Mouse (Mus musculus) granulocyte monocyte progenitor cell, adult 5-6 weeks (primary cell): ENCODE measurements at regions not wholly inside any gene's neighbourhood (a gene's known extent, or its start where the extent isn't known, plus 50 kb on each side); places are given as distances from the start of the nearest gene placed in this dataset.
A peak's percentile ranks its signal among the peaks of the same experiment; 100 is the strongest.

Experiments
- ATAC-seq: replicated peaks from 2 replicates; pipeline ENCODE4 v1.8.0; 2016; ENCODE audit warnings: mild to moderate bottlenecking, moderate TSS enrichment, inconsistent platforms; ENCODE audit not compliant: poor library complexity, severe bottlenecking

GRCm38 (mm10) chr1:191486766-191487165 lies 83.7 kb upstream of the Ppp2r5a start:
- ATAC-seq, result no peak

DNA sequence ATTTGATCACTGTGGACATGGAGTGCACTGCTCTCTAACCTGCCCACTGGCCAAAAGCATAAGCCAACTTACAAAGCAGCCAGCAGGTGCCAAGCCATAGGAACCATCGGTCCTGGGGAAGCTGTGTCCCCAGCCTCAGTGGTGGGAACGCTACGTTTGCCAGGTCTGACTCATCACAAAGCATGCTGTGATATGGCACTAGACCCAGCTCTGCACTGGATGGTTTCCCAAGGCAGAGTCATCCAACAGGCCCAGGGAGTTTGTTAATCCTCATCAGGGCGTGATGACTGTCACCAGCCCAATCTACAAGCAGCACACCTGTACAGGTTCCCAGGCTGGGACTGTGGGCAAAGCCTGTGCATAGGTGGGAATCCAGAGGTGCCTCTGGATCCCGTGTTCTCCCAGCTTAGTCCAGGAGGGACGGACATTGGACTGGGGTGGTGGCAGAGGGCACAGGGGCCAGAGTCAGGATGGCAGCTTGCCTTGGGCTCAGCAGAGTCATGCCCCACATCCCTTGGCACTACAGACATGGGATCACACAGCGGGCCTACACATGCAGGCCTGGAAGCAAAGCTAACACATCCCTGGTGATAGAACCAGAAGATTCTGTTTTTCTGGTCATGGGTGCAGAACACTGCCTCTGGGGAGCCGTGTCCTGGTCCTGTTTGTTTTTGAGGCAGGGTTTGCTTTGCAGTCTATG lies 81.8 kb upstream of the Ppp2r5a start:
- no peak for ATAC-seq

DNA sequence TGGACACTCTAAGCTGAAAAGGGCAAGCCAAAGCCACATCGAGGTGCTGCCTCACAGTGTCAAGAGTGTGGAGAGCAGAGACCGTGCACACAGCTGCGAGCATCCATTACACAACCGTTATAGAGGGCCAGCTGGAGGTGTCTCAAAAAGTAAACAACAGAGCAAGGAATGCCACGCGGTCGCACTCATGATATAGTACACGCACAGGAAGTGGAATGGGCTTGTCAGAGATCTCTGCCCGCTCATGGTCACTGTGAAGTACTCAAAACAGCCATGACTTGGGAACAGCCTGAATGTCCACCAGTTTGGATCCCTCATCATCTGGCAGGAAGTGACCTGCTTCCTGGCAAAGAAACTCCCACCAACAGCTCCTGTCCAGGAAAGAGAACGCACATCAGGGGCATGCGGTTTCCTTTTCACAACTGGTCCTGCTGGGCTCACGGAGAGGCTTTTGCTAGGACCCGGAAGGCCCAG lies 76.9 kb upstream of the Ppp2r5a start:
- ATAC-seq, result peak; percentile 91

DNA sequence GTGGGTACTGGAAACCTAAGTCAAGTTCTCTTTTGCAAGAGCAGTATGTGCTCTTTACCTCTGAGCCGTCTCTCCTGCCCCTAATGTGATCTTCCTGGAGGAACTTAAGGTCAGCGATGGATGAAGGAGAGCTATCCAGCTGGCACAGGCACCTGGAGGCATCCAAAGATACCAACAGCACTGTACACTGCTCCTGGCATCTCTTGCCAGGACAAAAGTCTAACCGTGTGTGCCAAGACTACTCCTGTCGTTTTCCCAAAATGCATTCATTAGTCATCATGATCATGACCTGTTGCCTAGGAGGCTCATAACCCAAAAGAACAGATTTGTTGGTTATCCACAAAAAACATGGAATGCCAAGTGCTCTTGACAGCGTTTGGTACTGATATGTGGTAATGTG lies 69.5 kb upstream of the Ppp2r5a start:
- ATAC-seq, result no peak

DNA sequence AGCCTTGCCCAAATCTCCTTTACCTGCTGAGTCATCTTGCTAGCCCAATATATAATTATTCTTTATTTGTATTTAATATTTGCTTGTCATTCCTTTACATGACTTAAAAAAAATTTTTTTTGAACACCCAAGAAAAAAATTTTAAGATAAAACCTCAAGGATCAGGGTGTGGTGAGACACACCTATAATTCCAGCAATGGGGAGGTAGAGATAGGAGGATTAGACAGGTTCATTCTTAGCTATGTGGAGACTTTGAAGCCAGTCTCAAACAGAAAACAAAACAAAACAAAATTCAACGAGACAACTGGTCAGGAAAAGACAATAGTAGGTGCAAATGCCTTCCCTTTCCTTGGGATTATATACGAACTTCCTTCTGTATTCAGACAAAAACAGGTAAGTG lies 68.4 kb upstream of the Ppp2r5a start:
- ATAC-seq, result no peak

GRCm38 (mm10) chr1:191470190-191470985 lies 67.3 kb upstream of the Ppp2r5a start:
- no peak for ATAC-seq

DNA sequence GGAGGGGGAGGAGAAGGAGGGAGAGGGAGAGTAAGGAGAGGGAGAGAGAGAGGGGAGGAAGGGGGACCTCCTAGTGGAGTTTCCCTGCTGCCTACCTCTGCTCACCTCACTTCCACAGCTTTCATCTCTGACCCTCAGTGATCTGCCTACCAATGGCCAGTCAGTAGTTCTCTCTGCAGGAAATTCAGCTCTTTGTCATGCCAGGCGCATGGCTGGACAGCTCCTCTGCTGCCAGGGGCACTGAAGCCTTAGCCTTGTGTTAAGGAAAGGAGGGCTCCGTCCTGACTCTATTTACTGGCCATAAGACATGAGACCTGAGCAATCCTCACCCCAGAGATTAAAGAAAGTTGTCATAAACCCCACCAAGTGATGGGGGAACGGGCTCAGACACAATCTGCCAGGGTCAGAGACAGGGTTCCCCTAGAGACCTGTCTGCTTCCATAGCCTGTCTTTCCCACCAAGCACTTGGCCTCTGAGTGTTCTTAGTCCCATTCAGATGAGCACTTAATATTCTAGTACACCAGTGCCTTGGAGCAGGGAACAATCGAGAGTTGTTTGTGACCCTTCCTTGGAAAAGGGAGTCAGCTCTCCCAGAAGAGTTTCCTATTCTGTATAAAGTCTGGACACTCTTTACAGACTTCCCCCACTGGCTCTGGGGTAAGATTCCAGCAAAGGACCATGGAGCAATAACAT lies 65.9 kb upstream of the Ppp2r5a start:
- ATAC-seq, result no peak

- no peak for ATAC-seq
These were observed 63.2 kb upstream of the Ppp2r5a start for GRCm38 (mm10) chr1:191466261-191466660.

- ATAC-seq, result no peak
These were observed 62.7 kb upstream of the Ppp2r5a start for GRCm38 (mm10) chr1:191465723-191466122.

GRCm38 (mm10) chr1:191465170-191465569 lies 62.1 kb upstream of the Ppp2r5a start:
- no peak for ATAC-seq

DNA sequence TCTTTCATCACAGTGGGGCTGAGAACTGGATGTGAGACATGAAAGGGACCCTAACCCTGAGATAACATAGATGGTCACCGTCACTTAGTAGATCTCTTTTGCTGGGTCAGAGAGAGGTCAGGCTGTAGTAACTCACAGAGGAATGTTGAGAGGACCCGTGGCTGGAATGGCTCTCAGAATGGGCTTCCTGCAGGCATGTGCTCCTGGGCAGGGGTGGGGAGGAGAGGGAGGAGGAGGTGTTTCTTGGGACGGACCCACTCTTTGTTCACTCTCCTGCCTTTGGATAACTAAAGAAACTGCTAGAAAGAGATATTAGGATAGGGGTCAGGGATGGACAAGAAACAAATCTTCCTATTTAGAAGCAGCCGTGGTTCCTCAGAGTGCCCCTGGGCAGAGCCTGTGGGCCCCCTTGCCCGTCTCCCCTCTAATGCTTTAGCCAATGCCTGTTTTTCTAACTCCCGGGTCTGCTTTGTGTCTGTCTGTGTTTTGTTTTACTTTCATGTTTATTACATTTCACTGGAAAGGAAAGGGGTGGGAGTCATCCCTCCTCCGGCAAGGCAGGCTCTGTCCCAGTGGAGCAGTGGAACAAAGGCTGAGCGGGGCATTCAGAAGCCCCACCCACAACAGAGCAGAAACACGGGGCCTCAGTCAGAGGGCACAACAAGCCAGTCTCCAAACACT lies 58.9 kb upstream of the Ppp2r5a start:
- ATAC-seq, result no peak

DNA sequence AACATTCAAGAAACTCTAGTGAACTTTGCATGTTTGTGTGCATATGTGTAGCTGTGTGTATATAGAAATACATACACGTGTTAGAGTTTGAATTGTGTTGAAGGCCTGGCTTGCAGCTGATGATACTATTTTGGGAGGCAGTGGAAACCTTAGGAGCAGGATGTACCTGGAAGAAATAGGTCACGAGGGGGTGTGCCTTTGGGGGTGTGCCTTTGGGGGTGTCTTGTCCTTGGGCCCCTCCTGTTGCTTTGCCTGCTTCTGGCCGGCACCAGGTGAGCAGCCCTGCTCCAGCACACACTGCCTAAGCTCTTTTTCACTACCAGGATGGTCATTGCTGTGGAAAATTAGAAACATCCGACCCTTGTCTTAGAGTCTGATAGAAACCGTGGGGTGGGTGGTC lies 56.0 kb upstream of the Ppp2r5a start:
- ATAC-seq, result no peak

DNA sequence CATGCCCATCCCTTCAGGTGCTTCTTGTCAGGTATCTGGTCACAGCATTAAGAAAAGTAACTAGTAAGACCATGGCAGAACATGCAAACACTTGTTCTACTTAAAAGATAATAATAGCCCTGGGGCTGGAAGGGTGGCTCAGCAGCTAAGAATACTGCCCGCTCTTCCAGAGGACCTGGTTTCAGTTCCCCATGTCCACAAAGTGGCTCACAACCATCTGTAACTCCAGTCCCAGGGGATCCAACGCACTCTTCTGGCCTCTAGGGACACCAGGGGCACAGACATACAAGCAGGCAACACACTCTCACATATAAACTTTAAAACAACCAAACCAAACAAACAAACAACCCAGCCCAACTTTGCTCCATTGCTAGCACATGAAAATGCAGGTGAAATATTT lies 55.2 kb upstream of the Ppp2r5a start:
- ATAC-seq, result peak; percentile 93

DNA sequence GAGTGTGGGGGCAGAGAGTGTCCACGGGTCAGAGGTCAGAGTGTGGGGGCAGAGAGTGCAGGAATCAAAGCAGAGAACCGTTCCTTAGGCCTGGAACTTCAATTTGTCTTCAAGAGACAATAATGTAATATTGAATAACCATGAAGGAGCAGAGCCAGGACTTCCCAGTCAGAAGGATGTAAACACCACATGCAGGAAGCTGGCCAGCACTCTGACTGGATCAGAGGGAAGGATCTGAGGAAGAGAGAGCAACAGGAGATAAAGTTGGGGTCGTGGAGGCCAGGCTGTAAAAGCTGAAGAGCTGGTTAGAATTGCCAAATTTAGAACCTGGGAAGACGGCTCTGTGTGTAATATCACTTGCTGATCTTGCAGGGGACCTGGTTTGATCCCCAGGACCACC lies 54.0 kb upstream of the Ppp2r5a start:
- no peak for ATAC-seq

DNA sequence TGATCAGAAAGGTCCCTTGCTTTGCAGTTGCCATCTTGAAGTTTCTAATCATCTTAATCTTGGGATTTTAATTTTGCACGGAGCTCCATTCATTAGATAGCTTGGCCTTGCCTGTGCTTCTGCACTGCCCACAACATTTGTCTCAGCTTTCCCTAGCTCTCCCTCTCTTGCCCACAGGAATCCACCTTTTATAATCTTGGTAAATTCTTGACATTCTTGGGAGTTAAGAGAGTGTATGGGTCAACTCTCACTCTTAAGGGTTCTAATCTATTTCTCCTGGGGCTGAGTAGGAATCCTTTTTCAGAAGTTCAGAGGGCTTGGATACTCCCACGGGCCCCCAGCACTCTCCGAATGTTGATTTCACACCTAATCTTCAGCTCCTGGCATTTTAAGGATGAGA lies 51.5 kb upstream of the Ppp2r5a start:
- ATAC-seq, result no peak

DNA sequence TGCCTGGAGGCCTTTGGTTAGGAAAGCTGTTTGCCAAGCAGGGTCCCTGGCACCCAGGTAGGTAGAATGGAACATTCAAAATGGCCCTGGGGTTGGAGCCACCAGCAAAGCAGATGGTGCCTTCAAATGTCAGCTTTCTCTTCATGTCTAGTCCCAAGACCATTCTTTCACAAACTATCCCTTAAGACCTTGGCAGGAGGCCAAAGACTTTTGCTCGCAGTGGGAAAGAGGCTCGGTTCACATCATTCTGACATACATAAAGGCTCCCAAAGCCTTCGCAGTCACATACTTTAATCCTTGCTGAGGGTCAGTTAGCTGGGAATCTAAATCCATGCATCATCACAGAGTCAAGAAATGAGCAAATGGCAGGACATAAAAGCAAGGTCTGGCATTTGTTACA lies 50.5 kb upstream of the Ppp2r5a start:
- ATAC-seq, result no peak
